Mouse (Mus musculus) myocyte (in vitro differentiated cells): ENCODE measurements around the gene Kdelr2. TPM values are rescaled to one million over a fixed set of nuclear protein-coding genes. Genes with fewer than 3 reads are reported as not detected.

ENCODE experiments used
- H3K27me3 ChIP-seq: one replicate; pipeline ENCODE4 v1.6.1; 2011; ENCODE audit not compliant: control insufficient read depth, insufficient read depth, insufficient read length
- H3K36me3 ChIP-seq: one replicate; pipeline ENCODE4 v1.6.1; 2011; ENCODE audit not compliant: control insufficient read depth, insufficient read depth
- H3K4me2 ChIP-seq: one replicate; pipeline ENCODE4 v1.6.1; 2011; ENCODE audit warnings: low read depth, control low read depth
- H3K4me3 ChIP-seq: one replicate; pipeline ENCODE4 v1.5.1; 2011; ENCODE audit warnings: mild to moderate bottlenecking, control low read depth, moderate library complexity
- H3K79me2 ChIP-seq: one replicate; pipeline ENCODE4 v1.6.1; 2011; ENCODE audit not compliant: control insufficient read depth, insufficient read depth
- H3ac ChIP-seq: one replicate; pipeline ENCODE4 v1.6.1; 2011; ENCODE audit not compliant: control insufficient read depth, insufficient read length
- CEBPB ChIP-seq: IDR thresholded peaks from 2 replicates; pipeline ENCODE4 v1.6.1; 2011; ENCODE audit warnings: mild to moderate bottlenecking, moderate library complexity; ENCODE audit not compliant: poor library complexity, insufficient read depth, severe bottlenecking
- E2F4 ChIP-seq: IDR thresholded peaks from one replicate; pipeline ENCODE4 v1.6.1; 2011; ENCODE audit warnings: mild to moderate bottlenecking, control low read depth, moderate library complexity; ENCODE audit not compliant: insufficient read depth
- MAX ChIP-seq: IDR thresholded peaks from one replicate; pipeline ENCODE4 v1.6.1; 2011; ENCODE audit warnings: low read depth, mild to moderate bottlenecking, control low read depth
- MYOD1 ChIP-seq, 3 experiments: IDR thresholded peaks; one replicate each; pipeline ENCODE4 v1.6.1; 2011; ENCODE audit warnings: control low read depth in 2 of 3, low read depth in 2 of 3, mild to moderate bottlenecking in 2 of 3, moderate library complexity in 1 of 3; ENCODE audit not compliant: insufficient read length in 2 of 3, control insufficient read depth in 1 of 3
- MYOG ChIP-seq, 3 experiments: IDR thresholded peaks; one replicate each; pipeline ENCODE4 v1.6.1; 2011; ENCODE audit warnings: control low read depth in 2 of 3, low read depth in 2 of 3, mild to moderate bottlenecking in 2 of 3; ENCODE audit not compliant: insufficient read length in 2 of 3, control insufficient read depth in 1 of 3, insufficient read depth in 1 of 3
- POLR2A ChIP-seq: IDR thresholded peaks from one replicate; pipeline ENCODE4 v1.6.1; 2011; ENCODE audit warnings: low read depth, mild to moderate bottlenecking, control low read depth, moderate library complexity; ENCODE audit not compliant: insufficient read length
- POLR2AphosphoS2 ChIP-seq: IDR thresholded peaks from one replicate; pipeline ENCODE4 v1.6.1; 2011; ENCODE audit warnings: low read depth, control low read depth; ENCODE audit not compliant: insufficient read length
- REST ChIP-seq: IDR thresholded peaks from one replicate; pipeline ENCODE4 v1.6.1; 2011; ENCODE audit warnings: mild to moderate bottlenecking, control low read depth, moderate library complexity; ENCODE audit not compliant: insufficient read depth, insufficient read length
- SRF ChIP-seq: IDR thresholded peaks from one replicate; pipeline ENCODE4 v1.6.1; 2011; ENCODE audit warnings: low read depth; ENCODE audit not compliant: control insufficient read depth, insufficient read length
- TCF12 ChIP-seq: IDR thresholded peaks from one replicate; pipeline ENCODE4 v1.6.1; 2011; ENCODE audit warnings: mild to moderate bottlenecking, control low read depth; ENCODE audit not compliant: poor library complexity, insufficient read depth, severe bottlenecking
- TCF3 ChIP-seq: IDR thresholded peaks from one replicate; pipeline ENCODE4 v1.6.1; 2011; ENCODE audit warnings: low read depth, control low read depth; ENCODE audit not compliant: insufficient read length
- USF1 ChIP-seq: IDR thresholded peaks from one replicate; pipeline ENCODE4 v1.6.1; 2011; ENCODE audit warnings: low read depth, mild to moderate bottlenecking, control low read depth, moderate library complexity
- polyA plus RNA-seq: library from polyadenylated mRNA; unstranded; fragments of >200 nt; fragmentation: generic; extraction: Trizol; gene quantifications from one replicate; pipeline ENCODE4 v1.2.1, GENCODE M21; 2012; ENCODE audit warnings: missing spikeins

Gene Kdelr2
- polyA plus RNA-seq, 1 experiment = 88.2 TPM

DNA sequence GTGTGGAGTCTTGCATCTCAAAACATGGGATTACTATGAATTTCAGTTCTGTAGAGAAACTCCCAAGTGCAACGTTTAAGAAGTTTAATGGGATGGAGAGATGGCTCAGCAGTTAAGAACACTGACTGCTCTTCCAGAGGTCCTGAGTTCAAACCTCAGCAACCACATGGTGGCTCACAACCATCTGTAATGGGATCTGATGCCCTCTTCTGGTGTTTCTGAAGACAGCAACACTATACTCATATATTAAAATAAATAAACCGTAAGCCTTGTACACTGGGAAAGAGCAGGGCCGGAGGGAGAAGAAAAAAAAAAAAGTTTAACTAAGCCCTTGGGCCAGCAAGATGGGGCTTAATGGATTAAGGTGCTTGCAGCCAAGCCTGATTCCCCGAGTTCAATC is 19.4 kb downstream of the Kdelr2 start:
- peaks cover 20% of the 10 kb centered on the region for H3K36me3 ChIP-seq
- H3K79me2 ChIP-seq = no peaks in the 10 kb centered on the region
- H3K4me3 ChIP-seq = no peak overlapping the region
- H3K27me3 ChIP-seq = no peaks in the 10 kb centered on the region
- no peak overlapping the region for H3ac ChIP-seq
- TF ChIP-seq MAX (no peak), SRF (no peak), USF1 (no peak), E2F4 (no peak), POLR2AphosphoS2 (no peak), CEBPB (no peak), TCF3 (no peak), POLR2A (no peak), TCF12 (no peak), MYOD1 (IDR thresholded peaks at IDR 0.05; ENCODE audit: control insufficient read depth in 1 of 3, insufficient read length in 2 of 3, low read depth in 2 of 3) (no peak), MYOG (IDR thresholded peaks at IDR 0.05; ENCODE audit: control insufficient read depth in 1 of 3, insufficient read depth in 1 of 3, insufficient read length in 2 of 3, low read depth in 2 of 3) (no peak)
- no peak overlapping the region for H3K4me2 ChIP-seq

DNA sequence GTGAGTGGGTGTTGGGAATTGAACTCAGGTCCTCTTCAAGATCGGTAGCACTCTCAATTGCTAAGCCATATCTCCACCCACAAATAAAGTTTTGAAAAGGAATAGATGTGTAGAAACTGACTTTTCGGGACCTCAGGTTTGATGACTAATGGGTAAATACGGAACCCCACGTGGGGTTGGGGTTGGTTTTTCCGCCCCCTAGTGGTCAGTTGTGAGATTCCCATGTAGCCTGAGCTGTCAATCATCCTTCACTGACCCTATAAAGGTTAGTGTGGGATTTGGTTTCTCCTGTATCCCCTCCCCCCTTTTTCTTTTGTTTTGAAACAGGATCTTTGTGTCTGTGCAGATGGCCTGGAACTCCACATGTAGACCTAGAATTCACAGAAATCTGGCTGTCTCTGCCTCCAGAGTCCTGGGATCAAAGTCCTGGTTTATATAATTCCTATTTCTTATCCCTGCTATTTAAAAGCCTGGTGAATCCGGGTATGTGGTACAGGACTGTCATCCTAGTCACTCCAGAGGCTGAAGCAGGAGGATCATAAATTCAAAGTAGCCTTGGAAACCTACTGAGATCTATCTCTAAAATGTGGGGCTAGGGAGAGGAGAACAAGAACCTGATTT is 20.4 kb downstream of the Kdelr2 start:
- Histone ChIP-seq H3K79me2 (no peaks in the 10 kb centered on the region), H3ac (no peak overlapping the region), H3K4me2 (no peak overlapping the region), H3K36me3 (peaks cover 11% of the 10 kb centered on the region), H3K4me3 (no peak overlapping the region), H3K27me3 (no peaks in the 10 kb centered on the region)
- no peak for TF ChIP-seq REST
- TF ChIP-seq MAX = no peak
- TF ChIP-seq CEBPB = no peak
- TF ChIP-seq POLR2A = no peak
- TF ChIP-seq SRF = no peak
- no peak for TF ChIP-seq MYOD1 (IDR thresholded peaks at IDR 0.05; ENCODE audit: control insufficient read depth in 1 of 3, insufficient read length in 2 of 3, low read depth in 2 of 3)
- no peak for TF ChIP-seq TCF12
- no peak for TF ChIP-seq USF1
- no peak for TF ChIP-seq TCF3
- no peak for TF ChIP-seq POLR2AphosphoS2
- no peak for TF ChIP-seq MYOG (IDR thresholded peaks at IDR 0.05; ENCODE audit: control insufficient read depth in 1 of 3, insufficient read depth in 1 of 3, insufficient read length in 2 of 3, low read depth in 2 of 3)
- TF ChIP-seq E2F4 = no peak

DNA sequence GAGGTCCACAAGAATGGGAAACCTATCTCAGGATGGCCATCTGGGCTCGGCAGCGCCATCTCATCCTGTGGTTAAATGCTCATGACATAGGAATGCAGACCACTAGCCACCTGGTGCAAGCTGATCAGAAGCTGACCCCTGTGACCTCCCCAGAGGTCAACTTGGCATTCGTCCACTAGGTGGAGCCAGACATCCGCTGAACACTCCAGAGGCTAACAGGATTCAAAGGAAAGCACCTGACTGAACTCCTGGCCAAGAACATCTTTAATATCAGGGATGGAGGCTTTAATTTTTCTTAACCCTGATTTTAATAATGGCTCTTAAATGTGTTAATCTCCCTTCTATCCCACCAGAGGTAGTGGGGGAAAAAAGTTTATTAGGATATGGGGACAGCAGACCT is 30.8 kb downstream of the Kdelr2 start:
- no peak overlapping the region for H3K4me2 ChIP-seq
- no peaks in the 10 kb centered on the region for H3K27me3 ChIP-seq
- TF ChIP-seq USF1 (no peak), MYOD1 (IDR thresholded peaks at IDR 0.05; ENCODE audit: control insufficient read depth in 1 of 3, insufficient read length in 2 of 3, low read depth in 2 of 3) (peak in 2 of 3 experiments; percentile 82 to 87), MYOG (IDR thresholded peaks at IDR 0.05; ENCODE audit: control insufficient read depth in 1 of 3, insufficient read depth in 1 of 3, insufficient read length in 2 of 3, low read depth in 2 of 3) (peak in 2 of 3 experiments; percentile 50 to 73)
- H3K79me2 ChIP-seq = no peaks in the 10 kb centered on the region
- no peak overlapping the region for H3ac ChIP-seq
- H3K4me3 ChIP-seq = no peak overlapping the region
- no peaks in the 10 kb centered on the region for H3K36me3 ChIP-seq

DNA sequence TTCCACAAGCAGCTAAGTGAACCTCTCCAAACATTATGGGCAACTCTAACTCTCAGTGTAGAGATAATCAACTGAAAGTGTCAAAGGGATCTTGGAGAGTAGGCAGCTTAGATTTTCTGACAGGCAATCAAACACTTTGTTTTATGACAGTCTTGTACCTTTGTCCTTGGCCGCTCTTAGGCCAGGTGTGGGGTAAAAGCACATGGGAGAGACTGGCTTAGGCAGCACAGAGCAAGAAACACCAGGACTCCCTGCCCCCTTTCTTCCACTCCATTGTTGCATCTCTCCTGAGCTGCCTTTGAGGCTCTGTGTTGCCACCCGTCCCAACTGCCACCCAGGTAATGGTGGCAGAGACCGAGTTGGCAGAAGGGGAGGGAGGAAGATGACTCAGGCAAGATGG is 37.7 kb downstream of the Kdelr2 start:
- Histone ChIP-seq H3ac (no peak overlapping the region), H3K36me3 (no peaks in the 10 kb centered on the region), H3K79me2 (no peaks in the 10 kb centered on the region), H3K27me3 (peaks cover 8% of the 10 kb centered on the region), H3K4me2 (no peak overlapping the region), H3K4me3 (no peak overlapping the region)
- no peak for TF ChIP-seq MYOD1 (IDR thresholded peaks at IDR 0.05; ENCODE audit: control insufficient read depth in 1 of 3, insufficient read length in 2 of 3, low read depth in 2 of 3)
- TF ChIP-seq E2F4 = no peak
- no peak for TF ChIP-seq POLR2A
- no peak for TF ChIP-seq MYOG (IDR thresholded peaks at IDR 0.05; ENCODE audit: control insufficient read depth in 1 of 3, insufficient read depth in 1 of 3, insufficient read length in 2 of 3, low read depth in 2 of 3)
- TF ChIP-seq TCF3 = no peak

DNA sequence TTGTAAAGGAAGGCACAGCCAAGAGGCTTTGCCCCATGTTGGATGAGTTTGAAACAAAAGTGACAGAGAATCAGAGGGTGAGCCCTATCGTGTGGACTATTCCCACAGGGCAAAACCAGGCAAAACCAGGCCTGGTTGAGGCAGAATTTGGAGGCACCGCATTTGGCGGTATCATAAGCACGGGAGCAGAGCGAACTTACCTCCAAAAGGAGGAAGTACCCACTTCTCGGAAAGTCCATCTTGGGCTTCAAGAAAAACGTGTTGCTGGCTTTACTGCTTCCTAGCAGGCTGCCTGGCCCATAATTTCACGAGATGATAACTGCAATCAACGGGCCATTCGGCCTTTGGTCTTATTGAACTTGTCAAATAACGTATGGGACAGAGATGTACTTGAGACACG is 38.1 kb downstream of the Kdelr2 start:
- TF ChIP-seq MYOD1 (IDR thresholded peaks at IDR 0.05; ENCODE audit: control insufficient read depth in 1 of 3, insufficient read length in 2 of 3, low read depth in 2 of 3) (no peak), POLR2AphosphoS2 (no peak), TCF3 (no peak), MYOG (IDR thresholded peaks at IDR 0.05; ENCODE audit: control insufficient read depth in 1 of 3, insufficient read depth in 1 of 3, insufficient read length in 2 of 3, low read depth in 2 of 3) (no peak), USF1 (no peak), POLR2A (no peak), REST (no peak)
- H3K4me2 ChIP-seq = no peak overlapping the region
- H3K79me2 ChIP-seq = no peaks in the 10 kb centered on the region

More for the DNA sequence above, 38.1 kb downstream of the Kdelr2 start:
- Histone ChIP-seq H3K36me3 (no peaks in the 10 kb centered on the region), H3ac (no peak overlapping the region), H3K27me3 (peaks cover 8% of the 10 kb centered on the region), H3K4me3 (no peak overlapping the region)
